Mouse (Mus musculus): Measurements from ENCODE around the gene Ttc23l.
"Not testable (repeated sequence)": the region's sequence is repeated elsewhere in the genome, so short reads cannot be mapped to it uniquely, and the experiment has no call there.

Gene Ttc23l

DNA sequence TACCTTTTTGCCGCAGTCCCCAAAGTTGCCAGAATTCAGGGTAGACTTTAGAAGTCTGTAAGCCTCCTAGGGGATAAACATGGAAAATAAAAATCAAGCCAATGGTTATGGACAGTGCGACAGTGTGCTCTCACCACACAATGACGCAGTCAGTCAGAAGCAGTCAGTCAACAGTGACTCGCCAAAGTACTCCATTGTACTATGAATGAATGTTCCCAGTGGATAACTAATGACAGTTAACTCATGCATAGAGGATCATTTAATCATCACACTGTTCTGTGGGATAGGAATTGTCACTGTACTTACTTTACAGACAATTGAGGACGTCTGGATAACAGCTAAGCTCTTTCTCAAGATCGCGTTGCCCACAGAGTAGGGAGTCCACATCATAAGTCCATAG lies 43.3 kb downstream of the Ttc23l start:
- no peak for DNase-seq (ENCODE audit: low spot score)

DNA sequence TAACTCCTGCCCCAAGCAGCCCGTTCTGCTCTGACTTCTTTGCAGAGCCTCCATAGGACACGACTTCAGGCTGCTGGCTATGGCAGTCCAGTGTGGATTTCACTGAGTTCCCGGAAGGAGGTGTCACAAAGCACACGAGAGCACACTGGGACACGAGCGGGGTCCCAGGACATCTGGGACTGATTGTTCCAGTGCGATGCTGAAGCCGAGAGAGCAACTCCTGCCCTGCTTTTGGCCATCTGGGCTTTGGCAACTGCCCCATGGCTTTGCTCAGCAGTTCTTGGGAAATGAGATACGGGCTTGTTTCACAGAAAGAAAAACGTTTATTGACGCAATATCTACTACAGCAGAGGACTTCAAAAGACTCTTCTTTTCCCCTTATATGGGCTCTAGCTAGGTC lies 52.4 kb downstream of the Ttc23l start:
- DNase-seq (ENCODE audit: low spot score) = no peak

DNA sequence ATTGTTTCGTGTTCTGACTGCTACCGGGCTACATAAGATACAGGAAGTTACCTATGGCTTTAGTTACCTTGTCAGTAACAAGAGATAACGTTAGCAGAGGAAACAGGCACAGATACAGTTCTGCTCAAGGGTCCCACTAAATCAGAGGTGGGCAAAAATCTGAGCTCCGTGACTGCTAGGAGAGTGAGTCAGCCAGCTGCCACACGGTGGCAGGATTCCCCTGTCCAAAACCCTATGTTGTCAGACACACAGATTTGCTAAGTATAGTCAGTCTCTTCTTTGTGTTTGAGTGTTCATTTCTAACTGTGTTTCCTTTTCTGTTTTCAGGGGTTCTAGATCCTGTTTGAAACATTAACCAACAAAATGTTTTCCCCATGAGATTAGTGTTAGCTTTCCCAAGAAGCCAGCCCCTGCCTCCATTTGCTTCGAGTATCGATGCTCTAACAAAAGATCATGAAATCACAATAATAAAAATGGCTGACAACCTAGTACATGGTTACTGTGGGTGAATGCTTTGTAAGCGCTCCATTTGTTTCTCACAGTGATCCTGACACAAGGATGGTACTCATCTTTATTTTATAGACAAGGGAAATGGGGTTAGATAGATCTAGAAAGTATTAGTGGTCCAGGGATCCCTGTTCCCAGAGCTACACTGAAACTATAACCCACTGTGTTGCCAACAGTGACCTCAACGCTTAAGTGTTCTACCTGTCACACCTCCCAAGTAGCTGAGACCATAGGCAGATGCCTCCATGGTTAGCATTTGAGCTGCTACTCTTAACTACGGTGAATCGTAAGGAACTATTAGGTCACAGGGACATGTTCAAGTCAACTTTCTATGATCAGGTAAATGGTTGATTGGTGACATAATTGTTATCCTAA lies 57.4 kb downstream of the Ttc23l start:
- DNase-seq (ENCODE audit: low spot score) = peak; percentile 37

DNA sequence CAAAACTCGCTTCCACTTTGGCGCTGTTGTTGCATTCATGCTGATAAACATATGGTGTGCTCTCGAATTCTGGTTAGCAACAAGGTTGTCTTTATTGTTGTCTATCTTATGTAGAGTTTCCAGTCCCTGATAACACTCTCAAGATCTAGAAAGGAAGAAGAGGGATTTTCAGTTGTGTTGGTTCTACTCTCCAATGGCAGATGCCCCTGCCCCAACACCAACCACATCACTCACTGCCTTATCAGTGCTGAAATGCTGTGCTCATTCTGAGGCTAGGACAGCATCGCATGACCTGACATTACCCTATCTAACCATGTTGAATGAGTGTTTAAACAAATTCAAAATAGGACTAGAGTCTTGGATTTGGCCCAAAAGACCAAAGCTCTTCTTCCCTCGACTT lies 58.4 kb downstream of the Ttc23l start:
- no peak for DNase-seq (ENCODE audit: low spot score)

DNA sequence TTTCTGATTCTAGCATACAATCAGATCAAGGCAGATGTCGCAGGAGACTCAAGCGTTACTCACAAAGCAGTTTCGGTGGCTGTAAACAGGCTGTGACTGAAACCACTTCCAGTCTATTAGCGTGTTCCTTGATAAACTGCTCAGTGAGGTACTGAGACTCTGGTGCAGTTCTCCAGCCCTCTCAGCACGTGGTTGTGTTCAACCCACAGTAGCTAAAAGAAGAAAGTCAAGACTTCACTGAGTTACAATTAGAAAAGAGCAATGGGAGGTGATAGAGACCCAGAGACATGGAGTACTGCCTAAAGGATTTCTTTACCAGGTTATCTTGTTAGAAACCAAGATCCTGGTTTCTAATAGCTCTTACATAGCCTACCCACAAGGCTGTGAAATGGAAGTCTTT lies 58.9 kb downstream of the Ttc23l start:
- DNase-seq (ENCODE audit: low spot score) = no peak

DNA sequence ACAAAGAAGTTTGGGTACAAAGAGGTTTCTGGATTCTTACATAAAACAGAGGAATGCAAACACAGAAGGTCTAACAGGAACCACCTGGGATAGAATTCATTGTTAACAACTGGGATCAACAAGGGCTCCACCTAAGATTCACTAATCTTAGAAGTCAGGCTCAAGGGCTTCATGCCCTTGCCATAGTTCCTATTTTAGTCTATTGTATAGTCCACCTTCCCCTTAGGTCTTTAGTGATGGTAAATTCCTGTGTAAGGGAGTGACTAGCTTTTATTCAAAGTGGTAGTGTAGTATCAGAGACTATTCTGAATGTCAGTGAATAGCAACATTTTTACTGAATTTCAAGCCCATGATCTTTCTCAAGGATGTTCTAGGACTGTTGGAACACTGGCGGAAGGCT lies 61.8 kb downstream of the Ttc23l start:
- DNase-seq (ENCODE audit: low spot score) = not testable (repeated sequence)

DNA sequence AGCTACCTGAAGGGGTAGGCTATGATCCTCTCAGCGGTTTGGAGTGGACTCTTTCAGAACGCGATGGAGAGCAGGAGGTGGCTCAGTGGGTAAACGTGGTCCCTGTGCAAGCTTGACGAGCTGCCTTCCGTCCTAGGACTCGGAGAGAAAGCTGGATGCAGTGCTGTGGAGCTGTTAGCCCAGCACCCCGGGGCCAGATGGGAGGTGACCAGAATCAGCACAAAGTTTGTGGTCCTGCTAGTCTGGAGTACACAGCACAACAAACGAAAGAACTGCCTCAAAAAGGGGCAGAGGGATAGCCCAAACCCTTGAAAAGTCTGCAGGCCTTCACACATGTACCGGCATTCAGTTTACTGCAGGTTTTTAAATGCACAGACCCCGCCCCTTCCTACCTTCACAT lies 62.5 kb downstream of the Ttc23l start:
- DNase-seq (ENCODE audit: low spot score) = no peak

DNA sequence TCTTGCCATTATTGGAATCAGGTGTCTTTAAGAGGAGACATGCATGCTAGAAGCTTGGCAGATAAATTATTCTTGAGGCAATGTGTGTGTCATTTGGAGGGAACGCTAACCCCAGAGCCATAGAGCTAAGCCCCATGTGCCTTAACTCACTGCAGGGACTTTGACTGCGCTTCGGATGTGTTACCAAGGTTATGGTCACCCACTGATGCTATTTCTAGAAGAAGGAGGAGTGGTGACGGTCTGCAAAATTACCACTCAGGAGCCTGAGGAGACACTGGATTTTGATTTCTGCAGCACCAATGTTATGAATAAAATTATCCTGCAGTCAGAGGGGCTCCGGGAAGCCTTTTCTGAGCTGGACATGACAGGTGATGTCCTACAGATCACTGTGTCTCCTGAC lies 68.4 kb downstream of the Ttc23l start:
- DNase-seq (ENCODE audit: low spot score) = no peak

DNA sequence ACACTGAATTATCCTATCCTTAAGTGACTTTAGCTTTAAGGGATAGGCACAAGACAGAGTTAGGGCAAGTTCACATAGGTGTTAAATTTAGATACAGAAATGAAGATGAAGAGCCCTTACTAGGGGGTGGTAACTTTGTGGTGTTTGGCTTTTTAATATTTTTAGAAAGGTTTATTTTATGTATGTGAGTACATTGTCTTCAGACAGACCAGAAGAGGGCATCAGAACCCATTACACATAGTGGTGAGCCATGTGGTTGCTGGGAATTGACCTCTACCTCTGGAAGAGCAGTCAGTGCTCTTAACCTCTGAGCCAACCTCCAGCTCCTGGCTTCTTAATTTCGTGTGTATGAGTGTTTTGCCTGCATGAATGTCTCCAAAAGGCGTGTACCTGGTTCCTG lies 71.2 kb downstream of the Ttc23l start:
- no peak for DNase-seq (ENCODE audit: low spot score)

DNA sequence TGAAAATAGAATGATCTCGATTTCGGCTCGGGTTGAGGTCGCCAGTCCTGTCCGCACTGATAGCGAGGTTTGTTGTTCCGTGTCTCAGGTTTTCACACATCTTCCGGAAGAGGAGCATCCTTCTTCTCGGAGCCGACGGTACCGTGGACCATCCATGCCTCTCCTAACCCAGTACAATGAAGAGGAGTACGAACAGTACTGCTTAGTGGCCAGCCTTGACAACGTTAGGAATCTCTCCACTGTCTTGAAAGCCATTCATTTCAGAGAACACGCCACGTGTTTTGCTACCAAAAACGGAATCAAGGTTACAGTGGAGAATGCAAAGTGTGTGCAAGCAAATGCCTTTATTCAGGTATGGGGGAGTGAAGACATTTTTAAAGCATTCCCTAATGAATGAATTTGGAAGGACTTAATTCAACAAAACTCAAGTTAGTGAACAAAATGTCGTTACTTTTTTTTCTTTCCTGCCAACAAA lies 72.1 kb downstream of the Ttc23l start:
- no peak for DNase-seq (ENCODE audit: low spot score)

DNA sequence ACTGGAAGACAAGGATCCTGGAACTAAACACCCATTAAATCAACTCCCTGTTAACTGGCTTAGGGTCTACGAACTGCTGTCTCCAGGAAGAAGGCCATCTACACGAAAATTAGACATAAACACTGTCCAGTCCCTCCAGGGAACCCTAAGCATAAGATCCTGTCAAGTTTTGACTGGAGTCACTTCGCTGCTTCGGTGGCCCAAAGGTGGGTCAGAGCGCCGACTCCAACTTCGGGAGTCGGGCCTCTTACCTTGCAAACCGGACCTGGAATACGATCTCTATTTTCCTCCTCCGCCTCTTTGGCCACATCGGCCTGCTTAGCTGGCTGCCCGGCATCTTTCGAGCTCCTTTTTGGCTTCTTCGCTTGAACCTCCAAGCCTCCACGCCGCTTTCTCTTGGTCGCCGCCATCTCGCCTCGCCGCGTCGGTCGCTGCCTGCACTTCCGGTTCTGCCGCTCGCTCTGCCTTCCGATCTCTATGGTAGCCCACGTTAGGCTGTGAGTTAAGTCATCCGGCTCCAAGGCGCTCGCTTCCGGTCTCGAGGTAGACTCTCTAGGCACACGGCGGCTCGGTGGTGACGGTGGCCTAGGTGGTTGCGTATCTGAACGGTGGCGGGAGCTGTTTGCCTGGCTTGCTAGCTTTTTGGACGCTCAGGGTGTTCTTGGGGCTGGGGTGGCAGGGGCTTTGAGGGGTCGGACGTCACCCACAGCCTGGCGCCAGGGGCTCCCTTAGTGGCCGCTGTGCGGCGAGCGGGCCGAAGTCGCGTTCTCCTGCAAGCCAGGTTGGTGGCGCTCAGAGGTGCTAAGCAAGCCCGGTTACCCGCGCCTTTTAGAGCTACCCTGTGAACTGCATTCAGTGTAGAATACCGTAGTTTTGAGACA lies 72.7 kb downstream of the Ttc23l start, which contains the start of the genes Brix1 and Rad1:
Gene Brix1 (minus strand): TSS at position 464 of the 881 bp plus-strand sequence.
Gene Rad1 (plus strand): TSS at position 535 of the 881 bp plus-strand sequence.
- peak; percentile 89 for DNase-seq (ENCODE audit: low spot score)

DNA sequence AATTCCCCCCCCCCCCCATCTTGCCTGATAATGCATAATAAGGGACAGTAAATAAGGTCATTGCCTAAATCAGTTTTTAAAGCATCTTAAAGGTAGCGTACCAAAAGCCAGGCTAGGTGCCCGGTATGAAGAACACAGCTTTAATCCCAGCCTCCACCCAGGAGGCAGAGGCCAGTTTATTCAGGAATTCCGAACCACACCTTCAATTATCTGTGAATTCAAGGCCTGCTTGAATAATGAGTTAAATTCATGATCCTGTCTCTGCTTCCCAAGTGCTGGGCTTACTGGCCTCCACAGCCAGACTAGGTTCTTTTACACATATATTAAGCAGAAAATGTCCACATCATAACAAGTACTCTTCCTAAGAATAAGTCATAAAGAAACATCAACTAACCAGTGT lies 87.5 kb downstream of the Ttc23l start:
- DNase-seq (ENCODE audit: low spot score) = no peak

DNA sequence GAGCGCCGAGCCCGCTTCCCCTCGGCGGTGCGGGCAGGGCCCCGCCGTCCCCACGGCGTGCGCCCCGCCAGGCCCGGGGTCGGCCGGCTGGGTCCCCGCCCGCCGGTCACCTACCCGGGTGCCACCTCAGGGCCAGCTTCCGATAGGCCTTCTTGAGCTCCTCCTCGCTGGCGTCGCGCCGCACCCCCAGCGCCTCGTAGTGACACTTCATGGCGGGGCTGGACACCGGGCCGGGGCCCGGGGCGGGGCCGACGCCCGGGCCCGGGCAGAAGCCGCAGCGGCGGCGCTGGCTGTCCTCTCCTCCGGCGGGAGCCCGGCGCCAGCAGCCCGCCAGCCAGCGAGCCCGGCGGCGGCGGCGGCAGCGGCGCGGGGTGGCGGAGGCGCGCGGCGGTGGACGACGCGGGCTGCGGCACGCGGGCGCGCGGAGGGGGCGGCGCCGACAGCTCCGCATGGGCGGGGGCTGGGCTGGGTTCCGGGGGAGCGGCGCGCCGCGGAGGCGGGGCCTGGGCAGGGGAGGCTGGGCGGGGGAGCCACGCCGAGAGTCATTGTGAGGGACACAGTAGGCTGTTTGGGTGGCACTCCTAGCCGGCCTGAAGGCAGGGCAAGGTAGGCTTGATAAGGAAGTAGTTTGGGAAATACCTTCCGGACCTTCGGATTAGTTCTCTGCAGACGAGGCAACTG lies 88.2 kb downstream of the Ttc23l start, which contains the start of gene Dnajc21:
Gene Dnajc21 (minus strand): TSS at position 366 of the 681 bp plus-strand sequence.
- DNase-seq (ENCODE audit: low spot score) = peak; percentile 81

DNA sequence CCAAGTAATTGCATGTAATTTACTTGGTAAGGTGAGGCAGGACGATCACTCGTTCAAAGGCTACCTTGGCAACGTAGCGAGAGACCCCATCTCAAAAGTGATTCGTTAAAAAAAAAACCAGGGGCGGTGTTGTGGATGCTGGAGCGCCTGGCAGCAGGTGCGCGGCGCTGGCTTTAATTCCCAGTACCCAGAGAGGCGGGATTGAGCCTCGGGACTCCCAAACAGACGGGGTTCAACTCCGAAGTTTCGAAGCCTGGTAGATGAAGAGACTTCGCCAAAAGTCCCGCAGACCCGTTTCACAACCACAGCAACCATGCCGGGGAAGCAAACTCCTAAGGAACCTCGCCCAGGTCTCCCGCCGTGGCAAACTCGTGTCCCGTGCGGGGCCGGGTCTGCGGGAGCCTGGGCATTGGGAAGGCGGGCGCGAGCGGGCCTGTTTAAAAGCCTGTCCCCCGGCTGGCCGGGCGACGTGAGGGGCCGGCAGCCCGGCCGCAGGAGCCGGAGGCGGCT lies 88.8 kb downstream of the Ttc23l start:
- DNase-seq (ENCODE audit: low spot score) = no peak

DNA sequence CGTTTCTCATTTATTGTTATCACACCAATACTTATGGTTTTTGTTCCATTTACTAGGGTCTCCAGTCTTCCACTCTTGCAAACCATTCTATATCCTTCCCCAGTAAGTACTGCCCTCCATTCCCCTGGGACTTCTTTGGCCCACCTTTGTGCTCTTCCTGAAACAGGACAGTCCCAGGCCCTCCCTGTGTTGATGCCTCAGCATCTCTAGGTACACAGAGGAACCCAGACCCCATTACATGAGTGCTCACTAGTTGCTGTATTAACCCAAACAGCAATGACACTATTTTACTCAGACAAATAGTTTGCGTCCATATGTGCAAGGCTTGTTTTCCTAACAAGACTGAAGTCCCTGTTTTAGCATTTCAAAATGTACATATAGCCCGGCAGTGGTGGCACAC lies 89.7 kb downstream of the Ttc23l start:
- no peak for DNase-seq (ENCODE audit: low spot score)

DNA sequence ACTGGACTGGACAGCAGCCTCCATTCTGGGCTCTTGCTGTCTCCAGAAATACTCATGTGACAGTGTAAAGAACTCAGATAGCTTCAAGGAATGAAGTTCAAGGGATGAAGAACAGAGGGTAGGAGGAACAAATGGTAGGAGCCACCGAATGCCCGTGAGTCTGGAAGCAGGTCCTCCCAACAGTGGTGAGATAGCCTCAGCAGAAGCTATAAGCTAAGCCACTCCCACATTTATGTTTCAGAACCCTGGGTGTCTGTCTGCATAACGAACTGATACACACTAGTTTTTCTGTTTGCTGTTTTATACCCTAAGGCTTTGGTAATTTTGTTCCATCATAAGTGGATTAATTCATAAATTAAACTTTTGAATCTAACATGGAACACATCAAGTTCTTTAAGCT lies 93.8 kb downstream of the Ttc23l start:
- DNase-seq (ENCODE audit: low spot score) = no peak

DNA sequence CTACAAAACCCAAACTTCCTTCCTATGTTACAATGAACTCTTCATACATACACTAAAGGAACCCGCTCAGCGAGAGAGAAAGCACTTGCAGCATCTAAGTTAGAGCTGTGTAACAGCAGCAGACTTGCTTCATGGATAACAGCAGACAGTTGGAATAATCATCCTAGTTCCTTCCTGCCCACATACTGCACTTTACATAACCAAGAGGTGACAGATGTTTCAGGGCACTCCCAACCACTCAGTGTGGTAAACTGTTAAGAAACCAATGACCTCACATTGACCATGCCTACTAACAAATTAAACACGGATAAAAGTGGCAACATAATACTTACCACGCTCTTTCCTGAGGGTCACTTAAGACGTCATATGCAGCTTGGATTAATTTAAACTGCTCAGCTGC lies 94.9 kb downstream of the Ttc23l start:
- DNase-seq (ENCODE audit: low spot score) = no peak

DNA sequence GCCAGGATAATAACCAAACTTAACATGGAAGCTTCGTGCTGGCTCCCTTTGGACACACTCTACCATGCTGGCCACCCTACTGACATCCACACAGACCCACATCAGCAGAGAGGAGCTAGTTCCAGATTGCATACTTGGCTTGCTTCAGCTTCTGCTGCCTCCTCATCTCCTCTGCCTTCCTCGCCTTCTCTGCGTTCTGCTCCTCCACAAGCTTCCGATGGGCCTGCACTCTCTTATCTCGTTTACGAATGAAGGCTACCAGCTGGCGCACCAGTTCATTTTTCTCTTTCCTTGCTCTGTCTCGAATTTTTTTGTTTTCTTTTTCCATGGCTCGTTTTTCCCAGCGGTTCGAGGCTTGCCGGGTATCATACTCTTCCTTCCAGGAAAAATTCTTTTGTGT lies 97.5 kb downstream of the Ttc23l start:
- DNase-seq (ENCODE audit: low spot score) = no peak
